Mouse (Mus musculus): ENCODE data around the gene Bckdha. TPM values are rescaled to one million over a fixed set of nuclear protein-coding genes. Genes with fewer than 3 reads are reported as not detected.

Bckdha gene
- polyA plus RNA-seq, 1 experiment from 2014 or later, result 32.9 TPM

DNA sequence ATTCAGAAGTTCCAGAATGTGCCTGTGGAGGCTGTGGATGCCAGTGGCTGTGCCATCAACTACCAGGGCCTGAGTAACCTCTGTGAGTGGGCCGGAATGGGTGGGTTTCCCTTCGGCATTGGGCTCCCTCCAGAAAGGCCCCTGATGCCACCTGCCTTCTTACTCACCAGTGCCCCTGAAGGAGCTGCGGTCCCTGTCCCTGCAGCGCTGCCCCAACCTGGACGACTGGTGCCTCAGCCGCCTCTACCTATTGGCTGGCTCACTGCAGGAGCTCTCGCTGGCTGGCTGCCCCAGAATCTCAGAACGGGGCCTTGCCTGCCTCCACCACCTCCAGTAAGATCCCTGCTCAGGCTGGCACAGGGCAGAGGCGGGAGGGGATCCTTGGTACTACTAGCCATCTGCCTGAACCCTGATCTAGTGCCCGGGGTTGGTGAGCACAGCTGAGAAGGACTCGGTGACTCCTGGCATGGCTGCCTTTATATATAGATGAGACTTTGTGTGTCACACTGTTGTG is 34.9 kb downstream of the Bckdha start:
- Histone ChIP-seq H3K9me3 (ENCODE audit: control insufficient read depth, low read length) (no peaks in the 10 kb centered on the region), H3K4me2 (replicated peaks; ENCODE audit: low read depth, low read length) (no peak overlapping the region), H3K4me1 (replicated peaks; ENCODE audit: control insufficient read depth, insufficient read depth, low read length) (peaks cover 3% of the 10 kb centered on the region; the same call in 1 of the 2 replicates), H3K4me3 (ENCODE audit: low read depth, low read length) (no peak overlapping the region), H3K9ac (ENCODE audit: low read depth, low read length) (no peak overlapping the region), H3K27me3 (ENCODE audit: control insufficient read depth, insufficient read depth, low read length) (peaks cover 6% of the 10 kb centered on the region; the same call in 1 of the 2 replicates), H3K36me3 (ENCODE audit: control insufficient read depth, insufficient read depth, low read length) (no peaks in the 10 kb centered on the region), H3K27ac (ENCODE audit: low read depth, low read length) (no peak overlapping the region)
- DNase-seq (ENCODE audit: low spot score) (no peak), ATAC-seq (ENCODE audit: low FRiP score) (no peak)
- 92% methylated on average over 11 of the region's 11 CpGs for WGBS

DNA sequence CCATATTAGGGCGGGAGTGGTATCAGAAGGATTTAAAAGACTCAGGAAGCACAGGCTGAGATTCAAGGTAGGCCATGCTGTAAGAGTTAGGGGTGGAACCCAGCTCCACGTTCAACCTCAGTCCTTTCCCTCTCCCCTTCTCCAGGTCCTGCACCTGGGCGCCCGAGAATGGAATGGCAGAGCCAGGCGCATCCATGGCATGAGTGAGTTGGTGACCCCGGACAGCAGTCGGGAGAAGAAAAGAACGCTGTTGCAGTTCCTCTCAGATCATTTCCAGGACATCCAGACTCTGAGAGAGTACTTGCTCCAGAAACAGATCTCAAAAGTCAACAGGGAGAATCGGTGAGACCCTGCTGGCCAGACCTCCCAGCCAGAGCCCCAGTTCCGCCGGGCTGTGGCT is 38.0 kb downstream of the Bckdha start:
- H3K9ac ChIP-seq (ENCODE audit: low read depth, low read length), result no peak overlapping the region
- no peak overlapping the region for H3K4me2 ChIP-seq (replicated peaks; ENCODE audit: low read depth, low read length)
- no peaks in the 10 kb centered on the region for H3K27me3 ChIP-seq (ENCODE audit: control insufficient read depth, insufficient read depth, low read length)
- ATAC-seq (ENCODE audit: low FRiP score) (no peak), DNase-seq (ENCODE audit: low spot score) (no peak)
- H3K4me3 ChIP-seq (ENCODE audit: low read depth, low read length), result no peak overlapping the region
- H3K9me3 ChIP-seq (ENCODE audit: control insufficient read depth, low read length), result no peaks in the 10 kb centered on the region
- H3K36me3 ChIP-seq (ENCODE audit: control insufficient read depth, insufficient read depth, low read length), result no peaks in the 10 kb centered on the region
- 94% methylated on average over 11 of the region's 11 CpGs for WGBS
- H3K27ac ChIP-seq (ENCODE audit: low read depth, low read length), result no peak overlapping the region
- H3K4me1 ChIP-seq (replicated peaks; ENCODE audit: control insufficient read depth, insufficient read depth, low read length), result no peaks in the 10 kb centered on the region

- Histone ChIP-seq H3K9ac (ENCODE audit: low read depth, low read length) (no peak overlapping the region), H3K4me3 (ENCODE audit: low read depth, low read length) (no peak overlapping the region)
- no peak for ATAC-seq (ENCODE audit: low FRiP score)
These were observed 38.7 kb downstream of the Bckdha start for GRCm38 (mm10) chr7:25620101-25620500.

GRCm38 (mm10) chr7:25619722-25619991 is 39.1 kb downstream of the Bckdha start:
- no peaks in the 10 kb centered on the region for H3K9me3 ChIP-seq (ENCODE audit: control insufficient read depth, low read length)
- DNase-seq (ENCODE audit: low spot score) (no peak), ATAC-seq (ENCODE audit: low FRiP score) (no peak)
- peak overlapping the region; percentile 24; the same call in 1 of the 2 replicates for H3K9ac ChIP-seq (ENCODE audit: low read depth, low read length)
- no peaks in the 10 kb centered on the region for H3K27me3 ChIP-seq (ENCODE audit: control insufficient read depth, insufficient read depth, low read length)
- peak overlapping the region; percentile 51 for H3K4me3 ChIP-seq (ENCODE audit: low read depth, low read length)
- 22% methylated on average over 5 of the region's 5 CpGs for WGBS
- H3K36me3 ChIP-seq (ENCODE audit: control insufficient read depth, insufficient read depth, low read length), result no peaks in the 10 kb centered on the region
- no peaks in the 10 kb centered on the region for H3K4me1 ChIP-seq (replicated peaks; ENCODE audit: control insufficient read depth, insufficient read depth, low read length)
- no peak overlapping the region for H3K27ac ChIP-seq (ENCODE audit: low read depth, low read length)
- peak overlapping the region; percentile 47 for H3K4me2 ChIP-seq (replicated peaks; ENCODE audit: low read depth, low read length)

More at GRCm38 (mm10) chr7:25620101-25620500, 38.7 kb downstream of the Bckdha start:
- no peaks in the 10 kb centered on the region for H3K36me3 ChIP-seq (ENCODE audit: control insufficient read depth, insufficient read depth, low read length)
- H3K4me2 ChIP-seq (replicated peaks; ENCODE audit: low read depth, low read length), result 0 out of 2 replicates have a peak overlapping the region, but pooled peaks have one; percentile 47
- no peaks in the 10 kb centered on the region for H3K9me3 ChIP-seq (ENCODE audit: control insufficient read depth, low read length)
- H3K27ac ChIP-seq (ENCODE audit: low read depth, low read length), result no peak overlapping the region
- H3K4me1 ChIP-seq (replicated peaks; ENCODE audit: control insufficient read depth, insufficient read depth, low read length), result no peaks in the 10 kb centered on the region
- 93% methylated on average over 5 of the region's 5 CpGs for WGBS
- H3K27me3 ChIP-seq (ENCODE audit: control insufficient read depth, insufficient read depth, low read length), result no peaks in the 10 kb centered on the region
- DNase-seq (ENCODE audit: low spot score), result no peak

DNA sequence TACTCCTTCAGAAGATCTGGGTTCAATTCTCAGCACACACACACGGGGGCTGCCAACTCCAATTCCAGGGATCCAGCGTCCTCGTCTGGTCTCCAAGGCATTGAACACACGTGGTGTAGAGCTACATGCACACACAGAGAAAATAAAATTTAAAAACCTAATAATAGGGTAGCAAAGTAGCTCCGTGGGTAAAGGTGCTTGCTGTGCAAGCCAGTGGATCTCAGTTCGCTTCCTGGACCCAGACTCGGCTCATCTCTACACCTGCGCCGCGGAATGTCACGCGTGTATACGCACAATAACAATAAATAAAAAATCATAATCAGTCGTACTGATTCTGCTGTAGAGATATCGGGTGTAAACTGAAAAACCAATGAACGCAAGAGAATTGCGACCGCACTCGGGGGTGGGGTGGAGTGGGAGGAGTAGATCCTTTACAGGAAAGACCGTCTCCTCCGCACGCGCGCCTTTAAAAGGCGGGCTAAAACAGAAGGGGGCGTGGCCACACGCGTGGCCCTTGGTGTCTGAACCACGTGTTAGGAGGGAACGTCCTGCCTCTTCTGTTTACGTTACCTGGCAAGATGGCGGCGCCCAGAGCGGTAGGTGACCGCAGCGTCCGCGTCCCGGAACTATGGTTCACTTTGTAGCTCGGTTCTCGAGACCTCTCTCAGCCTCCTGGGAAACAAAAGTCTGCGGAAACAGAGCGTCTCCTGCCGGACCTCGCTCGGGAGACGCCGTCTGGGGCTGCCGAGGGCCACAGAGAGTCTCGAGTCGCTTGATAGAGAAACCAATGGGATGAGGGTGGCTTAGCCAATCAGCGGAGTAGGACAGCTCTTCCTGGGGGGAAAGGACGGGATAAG is 39.7 kb downstream of the Bckdha start, which contains the start of gene Dmac2:
Gene Dmac2, plus strand, starts transcription at position 550 of the 857 bp plus-strand sequence.
- Histone ChIP-seq H3K4me1 (replicated peaks; ENCODE audit: control insufficient read depth, insufficient read depth, low read length) (no peaks in the 10 kb centered on the region), H3K4me3 (ENCODE audit: low read depth, low read length) (peak within 1 kb of the TSS; percentile 51), H3K9ac (ENCODE audit: low read depth, low read length) (peak within 1 kb of the TSS; percentile 24; the same call in 1 of the 2 replicates), H3K27ac (ENCODE audit: low read depth, low read length) (no peak within 1 kb of the TSS), H3K27me3 (ENCODE audit: control insufficient read depth, insufficient read depth, low read length) (no peaks in the 10 kb centered on the region), H3K4me2 (replicated peaks; ENCODE audit: low read depth, low read length) (peak within 1 kb of the TSS; percentile 47), H3K9me3 (ENCODE audit: control insufficient read depth, low read length) (no peaks in the 10 kb centered on the region), H3K36me3 (ENCODE audit: control insufficient read depth, insufficient read depth, low read length) (no peaks in the 10 kb centered on the region)
- ATAC-seq (ENCODE audit: low FRiP score) (peak; percentile 91), DNase-seq (ENCODE audit: low spot score) (peak; percentile 95)
- WGBS, result 1% methylated on average over 53 of the region's 53 CpGs

- Histone ChIP-seq H3K9me3 (ENCODE audit: control insufficient read depth, low read length) (no peaks in the 10 kb centered on the region), H3K9ac (ENCODE audit: low read depth, low read length) (no peak overlapping the region), H3K4me1 (replicated peaks; ENCODE audit: control insufficient read depth, insufficient read depth, low read length) (no peaks in the 10 kb centered on the region), H3K27ac (ENCODE audit: low read depth, low read length) (no peak overlapping the region), H3K4me3 (ENCODE audit: low read depth, low read length) (no peak overlapping the region), H3K36me3 (ENCODE audit: control insufficient read depth, insufficient read depth, low read length) (no peaks in the 10 kb centered on the region), H3K27me3 (ENCODE audit: control insufficient read depth, insufficient read depth, low read length) (no peaks in the 10 kb centered on the region), H3K4me2 (replicated peaks; ENCODE audit: low read depth, low read length) (no peak overlapping the region)
- ATAC-seq (ENCODE audit: low FRiP score) (no peak), DNase-seq (ENCODE audit: low spot score) (no peak)
- WGBS, result 77% methylated on average over 10 of the region's 10 CpGs
These were observed 41.2 kb downstream of the Bckdha start for GRCm38 (mm10) chr7:25617376-25618160.

DNA sequence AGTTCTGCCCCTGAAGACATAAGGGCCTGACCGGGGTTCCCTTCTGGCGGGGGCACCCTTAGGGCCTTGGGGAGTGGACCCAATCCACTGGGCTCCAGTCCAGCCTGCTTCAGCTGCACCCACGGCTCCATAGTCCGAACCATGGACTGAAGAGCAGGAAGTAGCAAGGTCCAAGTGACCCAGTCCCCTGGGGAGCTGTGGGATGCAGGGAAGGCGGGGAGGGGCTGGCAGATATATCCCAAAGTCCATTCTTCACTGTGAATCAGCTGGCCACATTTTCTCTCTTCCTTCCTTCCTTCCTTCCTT is 43.1 kb downstream of the Bckdha start, which contains the start of gene Erich4:
Gene Erich4, minus strand, starts transcription at position 187 of the 306 bp plus-strand sequence.
- Histone ChIP-seq H3K9me3 (ENCODE audit: control insufficient read depth, low read length) (no peaks in the 10 kb centered on the region), H3K27ac (ENCODE audit: low read depth, low read length) (no peak within 1 kb of the TSS), H3K9ac (ENCODE audit: low read depth, low read length) (no peak within 1 kb of the TSS), H3K4me2 (replicated peaks; ENCODE audit: low read depth, low read length) (no peak within 1 kb of the TSS), H3K4me3 (ENCODE audit: low read depth, low read length) (no peak within 1 kb of the TSS), H3K36me3 (ENCODE audit: control insufficient read depth, insufficient read depth, low read length) (no peaks in the 10 kb centered on the region), H3K4me1 (replicated peaks; ENCODE audit: control insufficient read depth, insufficient read depth, low read length) (no peaks in the 10 kb centered on the region), H3K27me3 (ENCODE audit: control insufficient read depth, insufficient read depth, low read length) (no peaks in the 10 kb centered on the region)
- ATAC-seq (ENCODE audit: low FRiP score) (no peak), DNase-seq (ENCODE audit: low spot score) (no peak)
- WGBS, result 88% methylated on average over 5 of the region's 5 CpGs

GRCm38 (mm10) chr7:25614831-25615705 is 43.7 kb downstream of the Bckdha start:
- WGBS, result 73% methylated on average over 21 of the region's 21 CpGs
- H3K4me3 ChIP-seq (ENCODE audit: low read depth, low read length), result no peak overlapping the region
- H3K27ac ChIP-seq (ENCODE audit: low read depth, low read length), result no peak overlapping the region
- no peak overlapping the region for H3K9ac ChIP-seq (ENCODE audit: low read depth, low read length)
- DNase-seq (ENCODE audit: low spot score) (no peak), ATAC-seq (ENCODE audit: low FRiP score) (no peak)
- no peaks in the 10 kb centered on the region for H3K36me3 ChIP-seq (ENCODE audit: control insufficient read depth, insufficient read depth, low read length)
- no peaks in the 10 kb centered on the region for H3K27me3 ChIP-seq (ENCODE audit: control insufficient read depth, insufficient read depth, low read length)
- H3K9me3 ChIP-seq (ENCODE audit: control insufficient read depth, low read length), result no peaks in the 10 kb centered on the region
- H3K4me2 ChIP-seq (replicated peaks; ENCODE audit: low read depth, low read length), result no peak overlapping the region
- no peaks in the 10 kb centered on the region for H3K4me1 ChIP-seq (replicated peaks; ENCODE audit: control insufficient read depth, insufficient read depth, low read length)

All from hindbrain, embryonic 11.5 days (tissue).